Mouse (Mus musculus): Measurements from ENCODE around the gene Ufsp2.

Gene Ufsp2

DNA sequence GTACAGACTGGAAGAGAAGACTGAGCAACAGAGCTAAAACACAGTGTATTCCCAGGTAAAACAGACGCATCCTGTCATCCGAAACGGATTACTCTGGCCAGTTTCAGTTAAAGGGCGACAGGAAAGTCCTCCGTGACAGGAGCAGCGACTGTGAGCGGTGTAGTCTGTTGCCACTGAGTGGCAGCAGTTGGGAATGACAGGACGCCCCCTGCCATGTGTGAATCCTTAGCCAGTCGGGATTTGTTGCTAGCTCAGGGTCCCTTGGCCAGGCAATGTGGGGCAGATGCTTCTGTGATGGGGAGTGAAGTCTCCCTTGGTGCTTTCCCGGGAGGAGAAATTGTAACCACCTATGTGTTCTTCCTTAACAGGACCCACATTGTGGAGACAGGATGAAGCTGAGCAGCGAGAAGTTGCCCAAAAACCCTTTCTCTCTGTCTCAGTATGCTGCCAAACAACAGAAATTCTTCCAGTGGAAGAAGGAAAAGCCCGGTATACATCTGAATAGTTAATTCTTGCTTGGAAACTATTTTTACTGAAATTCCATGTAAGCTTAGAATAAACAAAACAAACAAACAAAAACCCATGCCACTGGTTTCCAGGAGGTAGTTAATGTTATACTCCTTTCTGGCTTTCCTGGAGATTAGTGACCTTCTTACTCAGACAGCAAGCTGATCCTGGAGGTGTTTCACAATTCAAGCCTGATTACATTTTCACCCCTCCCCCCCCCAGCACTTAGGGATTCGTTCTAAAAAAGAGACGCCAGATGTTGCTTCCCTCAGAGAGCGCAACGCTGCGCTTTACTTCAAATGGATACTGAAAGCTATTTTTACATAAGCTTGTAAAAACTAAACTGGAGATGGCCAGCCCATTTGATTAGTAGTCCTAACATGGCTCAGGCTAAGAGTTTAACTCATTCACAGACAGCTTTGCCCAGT, 35.7 kb downstream of the Ufsp2 start:
- no peak for DNase-seq (ENCODE audit: low spot score in 2 of 2)

DNA sequence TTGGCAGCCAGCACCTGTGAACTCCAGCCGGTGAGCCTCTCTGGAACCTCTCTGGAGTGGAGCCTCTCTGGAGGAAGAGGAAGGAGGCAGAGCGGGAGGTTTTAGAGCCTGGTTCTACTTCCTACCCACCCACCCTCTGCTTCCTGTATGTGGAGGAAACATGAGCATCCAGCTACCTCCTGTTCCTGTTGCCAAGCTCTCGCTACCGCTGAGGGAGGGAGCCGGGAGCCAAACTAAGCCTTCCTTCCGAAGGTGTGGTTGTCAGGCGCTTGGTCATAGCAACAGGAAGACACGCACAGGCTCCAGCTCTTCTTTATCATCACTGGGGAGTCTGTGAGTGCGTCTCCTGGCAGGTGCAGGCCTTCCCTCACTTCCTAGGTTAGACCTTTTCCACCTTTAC, 46.9 kb downstream of the Ufsp2 start:
- DNase-seq (ENCODE audit: low spot score in 2 of 2): no peak

- DNase-seq (ENCODE audit: low spot score in 2 of 2): no peak
Observed at GRCm38 (mm10) chr8:46022758-46023157, 47.4 kb downstream of the Ufsp2 start.

- DNase-seq (ENCODE audit: low spot score in 2 of 2): no peak
Observed at GRCm38 (mm10) chr8:46024392-46024791, 49.1 kb downstream of the Ufsp2 start.

GRCm38 (mm10) chr8:46036217-46036616, 60.9 kb downstream of the Ufsp2 start:
- DNase-seq (ENCODE audit: low spot score in 2 of 2): no peak

DNA sequence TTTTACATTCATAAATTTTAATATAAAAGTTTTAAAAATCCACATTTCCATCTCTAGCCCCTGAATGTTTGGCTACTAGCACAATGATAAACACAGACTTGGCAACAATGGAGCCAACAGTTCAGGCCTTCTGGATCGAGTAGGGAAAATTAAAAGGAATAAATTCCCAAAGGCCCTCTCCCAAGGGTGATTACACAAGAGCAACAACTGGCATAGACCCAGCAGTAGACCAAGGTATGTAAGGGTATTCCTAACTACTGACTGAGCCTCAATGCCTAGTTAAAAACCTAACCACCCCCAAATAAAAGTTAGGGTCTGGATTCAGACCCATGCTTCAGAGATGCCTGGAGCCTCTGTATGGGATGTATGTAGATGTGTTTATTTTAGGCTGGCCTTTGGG, 64.3 kb downstream of the Ufsp2 start:
- DNase-seq (ENCODE audit: low spot score in 2 of 2): no peak

DNA sequence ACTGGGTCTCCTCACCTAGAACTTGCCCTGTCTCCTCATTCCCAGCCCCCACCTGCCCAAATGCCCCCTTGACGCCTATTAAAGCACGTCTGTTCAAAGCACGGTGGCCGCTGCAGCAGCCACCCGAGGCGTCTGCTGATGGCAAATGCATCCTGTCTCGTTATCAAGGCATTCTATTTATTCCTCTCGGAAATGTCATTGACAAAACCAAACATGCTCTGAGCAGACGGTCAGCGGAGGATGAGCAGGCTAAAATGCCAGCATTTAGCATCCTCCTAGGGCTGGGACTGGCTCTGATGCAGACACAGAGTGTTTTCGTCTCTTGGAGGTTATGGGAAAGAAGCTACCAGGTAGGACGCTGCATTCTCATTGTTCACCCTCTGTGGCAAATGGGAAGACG, 64.9 kb downstream of the Ufsp2 start:
- no peak for DNase-seq (ENCODE audit: low spot score in 2 of 2)
